Mouse (Mus musculus): ENCODE measurements around the gene Cux2.

- TF ChIP-seq EP300 (IDR thresholded peaks at IDR 0.05) (no peak), CTCF (IDR thresholded peaks at IDR 0.05) (no peak)
Measured at GRCm38 (mm10) chr5:121849478-121850349, 200.2 kb downstream of the Cux2 start.
